Mouse (Mus musculus) small intestine, adult 2 months (tissue): ENCODE measurements around the gene R3hdm4. TPM values are rescaled to one million over a fixed set of nuclear protein-coding genes. Genes with fewer than 3 reads are reported as not detected.

Source experiments
- H3K27ac ChIP-seq: fragments of 200-500 bp; 2 replicates; pipeline ENCODE4 v1.5.1; 2012; ENCODE audit warnings: low read depth, low read length, control low read depth, inconsistent platforms; ENCODE audit not compliant: insufficient read depth
- H3K27me3 ChIP-seq: fragments of 200-500 bp; 2 replicates; pipeline ENCODE4 v1.6.1; 2012; ENCODE audit warnings: mild to moderate bottlenecking, moderate library complexity, low read length, inconsistent platforms; ENCODE audit not compliant: control insufficient read depth, insufficient read depth
- H3K36me3 ChIP-seq: fragments of 200-500 bp; 2 replicates; pipeline ENCODE4 v1.6.1; 2012; ENCODE audit warnings: mild to moderate bottlenecking, low read length, control low read depth, inconsistent platforms; ENCODE audit not compliant: control insufficient read depth, insufficient read depth
- H3K4me1 ChIP-seq: fragments of 200-500 bp; 2 replicates; pipeline ENCODE4 v1.6.1; 2012; ENCODE audit warnings: low read length, inconsistent platforms, mixed read lengths; ENCODE audit not compliant: control insufficient read depth, insufficient read depth, insufficient read length
- H3K4me3 ChIP-seq: fragments of 200-500 bp; 2 replicates; pipeline ENCODE4 v1.5.1; 2012; ENCODE audit warnings: low read depth, mild to moderate bottlenecking, control low read depth, inconsistent platforms, low read length, moderate library complexity
- CTCF ChIP-seq: fragments of 200-500 bp; IDR thresholded peaks from 2 replicates; pipeline ENCODE4 v1.5.1; 2012; ENCODE audit warnings: low read depth, mild to moderate bottlenecking, control low read depth, inconsistent platforms, low read length, moderate library complexity, mixed read lengths; ENCODE audit not compliant: insufficient replicate concordance, insufficient read length; ENCODE audit errors: extremely low read depth
- POLR2A ChIP-seq: fragments of 200-500 bp; IDR thresholded peaks from 2 replicates; pipeline ENCODE4 v1.6.1; 2012; ENCODE audit warnings: low read depth, mild to moderate bottlenecking, control low read depth, inconsistent platforms, low read length, moderate library complexity
- WGBS: fragments of 180-500 bp; shearing (Covaris S2); methylation state at CpG from one replicate; pipeline ENCODE4 v1.1.7; 2018; 5-methylcytosine and 5-hydroxymethylcytosine counted together
- polyA plus RNA-seq: library from polyadenylated mRNA; depleted of rRNA; stranded (reverse); fragments of >200 nt; gene quantifications from 2 replicates; pipeline ENCODE4 v1.2.3, GENCODE M21; 2012

R3hdm4 gene
- polyA plus RNA-seq, 1 experiment: 104 TPM

GRCm38 (mm10) chr10:79883297-79884084, 37.5 kb downstream of the R3hdm4 start:
- no peaks in the 10 kb centered on the region for H3K36me3 ChIP-seq
- H3K4me3 ChIP-seq: no peak overlapping the region
- 18% methylated on average over 22 of the region's 22 CpGs for WGBS
- H3K27ac ChIP-seq: no peak overlapping the region
- H3K4me1 ChIP-seq: peaks cover 10% of the 10 kb centered on the region
- TF ChIP-seq POLR2A (peak; percentile 20; the same call in 1 of the 2 replicates), CTCF (peak; percentile 82)
- H3K27me3 ChIP-seq: 0 out of 2 replicates have a peak, but pooled peaks cover 3% of the 10 kb centered on the region

GRCm38 (mm10) chr10:79881981-79882380, 39.0 kb downstream of the R3hdm4 start:
- H3K4me1 ChIP-seq: peaks cover 16% of the 10 kb centered on the region
- no peak for TF ChIP-seq POLR2A
- no peak for TF ChIP-seq CTCF
- 0 out of 2 replicates have a peak, but pooled peaks cover 3% of the 10 kb centered on the region for H3K27me3 ChIP-seq
- H3K4me3 ChIP-seq: peak overlapping the region; percentile 7; the same call in 1 of the 2 replicates
- H3K36me3 ChIP-seq: no peaks in the 10 kb centered on the region
- H3K27ac ChIP-seq: no peak overlapping the region
- 6% methylated on average over 21 of the region's 22 CpGs for WGBS

GRCm38 (mm10) chr10:79880721-79881120, 40.3 kb downstream of the R3hdm4 start:
- no peak for TF ChIP-seq CTCF
- TF ChIP-seq POLR2A: no peak
- H3K27me3 ChIP-seq: 0 out of 2 replicates have a peak, but pooled peaks cover 3% of the 10 kb centered on the region
- no peaks in the 10 kb centered on the region for H3K36me3 ChIP-seq
- no peak overlapping the region for H3K27ac ChIP-seq
- WGBS: 13% methylated on average over 9 of the region's 9 CpGs
- peaks cover 17% of the 10 kb centered on the region for H3K4me1 ChIP-seq
- H3K4me3 ChIP-seq: no peak overlapping the region

GRCm38 (mm10) chr10:79879527-79879926, 41.5 kb downstream of the R3hdm4 start:
- Histone ChIP-seq H3K27me3 (peaks cover 4% of the 10 kb centered on the region; the same call in 1 of the 2 replicates), H3K4me1 (peaks cover 17% of the 10 kb centered on the region), H3K36me3 (no peaks in the 10 kb centered on the region), H3K27ac (no peak overlapping the region), H3K4me3 (no peak overlapping the region)
- WGBS: 30% methylated on average over 3 of the region's 3 CpGs
- no peak for TF ChIP-seq CTCF
- TF ChIP-seq POLR2A: no peak

- Histone ChIP-seq H3K4me1 (peaks cover 19% of the 10 kb centered on the region), H3K27me3 (peaks cover 12% of the 10 kb centered on the region; the same call in 1 of the 2 replicates), H3K4me3 (peak overlapping the region; percentile 11; the same call in 1 of the 2 replicates), H3K27ac (peak overlapping the region; percentile 58), H3K36me3 (no peaks in the 10 kb centered on the region)
- WGBS: 52% methylated on average over 12 of the region's 12 CpGs
- TF ChIP-seq POLR2A (no peak), CTCF (no peak)
Observed at GRCm38 (mm10) chr10:79877757-79878156, 43.3 kb downstream of the R3hdm4 start.

- H3K4me1 ChIP-seq: peaks cover 19% of the 10 kb centered on the region
- 52% methylated on average over 1 of the region's 1 CpGs for WGBS
- TF ChIP-seq CTCF (no peak), POLR2A (no peak)
- H3K27me3 ChIP-seq: peaks cover 13% of the 10 kb centered on the region; the same call in 1 of the 2 replicates
- no peak overlapping the region for H3K4me3 ChIP-seq
- peak overlapping the region; percentile 57 for H3K27ac ChIP-seq
- no peaks in the 10 kb centered on the region for H3K36me3 ChIP-seq
Observed at GRCm38 (mm10) chr10:79877174-79877573, 43.8 kb downstream of the R3hdm4 start.

- Histone ChIP-seq H3K4me3 (peak within 1 kb of the TSS; percentile 63), H3K27me3 (peaks cover 13% of the 10 kb centered on the region; the same call in 1 of the 2 replicates), H3K36me3 (no peaks in the 10 kb centered on the region), H3K27ac (no peak within 1 kb of the TSS), H3K4me1 (peaks cover 11% of the 10 kb centered on the region)
- WGBS: under 1% methylated on average over 57 of the region's 57 CpGs
- TF ChIP-seq CTCF (no peak), POLR2A (no peak)
Observed at GRCm38 (mm10) chr10:79874290-79874862, 46.6 kb downstream of the R3hdm4 start, which contains the start of the genes Prtn3 and Plppr3. TSS of gene Prtn3 (plus strand) at chr10:79874476. TSS of gene Plppr3 (minus strand) at chr10:79874634.
